Mouse (Mus musculus) MEL (cell line): ENCODE data around the gene Vps18. TPM values are rescaled to one million over a fixed set of nuclear protein-coding genes. Genes with fewer than 3 reads are reported as not detected.

ENCODE experiments used
- DNase-seq: peaks from one replicate; pipeline ENCODE4 v3.0.0; 2011; ENCODE audit warnings: low read depth, low spot score
- H3K27ac ChIP-seq: 2 replicates; pipeline ENCODE4 v1.5.1; 2012; ENCODE audit warnings: low read depth, mild to moderate bottlenecking, control low read depth, low read length, moderate library complexity; ENCODE audit not compliant: control insufficient read depth
- H3K27me3 ChIP-seq, 2 experiments: fragments of 150-350 bp in 1 of 2; sonication (generic) in 1 of 2; 2 replicates each; pipeline ENCODE4 v1.6.1; 2012; ENCODE audit warnings: low read length in 2 of 2, mild to moderate bottlenecking in 2 of 2, improper control_type of control experiment in 1 of 2, moderate library complexity in 1 of 2; ENCODE audit not compliant: insufficient read depth in 2 of 2, control insufficient read depth in 1 of 2
- H3K36me3 ChIP-seq, 2 experiments: 2 replicates each; pipeline ENCODE4 v1.6.1; 2012 to 2014; ENCODE audit warnings: low read length in 2 of 2, improper control_type of control experiment in 1 of 2, inconsistent platforms in 1 of 2, mild to moderate bottlenecking in 1 of 2; ENCODE audit not compliant: insufficient read depth in 2 of 2, control insufficient read depth in 1 of 2
- H3K4me1 ChIP-seq, 2 experiments: fragments of 150-350 bp in 1 of 2; sonication (generic) in 1 of 2; 2 replicates each; pipeline ENCODE4 v1.6.1; 2012; ENCODE audit warnings: low read length in 2 of 2, improper control_type of control experiment in 1 of 2, mild to moderate bottlenecking in 1 of 2; ENCODE audit not compliant: insufficient read depth in 2 of 2, control insufficient read depth in 1 of 2
- H3K4me3 ChIP-seq, 2 experiments: fragments of 150-350 bp in 1 of 2; sonication (generic) in 1 of 2; 2 replicates each; pipeline ENCODE4 v1.5.1; 2012; ENCODE audit warnings: low read depth in 2 of 2, low read length in 2 of 2, mild to moderate bottlenecking in 2 of 2, moderate library complexity in 2 of 2, control low read depth in 1 of 2, improper control_type of control experiment in 1 of 2; ENCODE audit not compliant: control insufficient read depth in 1 of 2, insufficient read depth in 1 of 2
- H3K79me2 ChIP-seq: 2 replicates; pipeline ENCODE4 v1.6.1; 2012; ENCODE audit warnings: mild to moderate bottlenecking, low read length, moderate library complexity; ENCODE audit not compliant: control insufficient read depth, poor library complexity, insufficient read depth
- H3K9ac ChIP-seq: 2 replicates; pipeline ENCODE4 v1.6.1; 2012; ENCODE audit warnings: low read depth, mild to moderate bottlenecking, control low read depth, low read length, moderate library complexity; ENCODE audit not compliant: control insufficient read depth, poor library complexity, severe bottlenecking
- H3K9me3 ChIP-seq: fragments of 150-350 bp; sonication (generic); replicated peaks from 2 replicates; pipeline ENCODE4 v1.6.1; 2012; ENCODE audit warnings: mild to moderate bottlenecking, low read length, improper control_type of control experiment, moderate library complexity; ENCODE audit not compliant: insufficient read depth
- BHLHE40 ChIP-seq: IDR thresholded peaks from 2 replicates; pipeline ENCODE4 v1.6.1; 2012; ENCODE audit warnings: low read depth, mild to moderate bottlenecking, inconsistent platforms, low read length, improper control_type of control experiment, borderline replicate concordance
- CHD1 ChIP-seq: IDR thresholded peaks from 2 replicates; pipeline ENCODE4 v1.6.1; 2012; ENCODE audit warnings: low read depth, mild to moderate bottlenecking, inconsistent platforms, low read length, improper control_type of control experiment
- CTCF ChIP-seq, 3 experiments: IDR thresholded peaks in 2 of 3; conservative IDR thresholded peaks in 1 of 3; 2 replicates each; pipeline ENCODE4 v1.5.1; 2011 to 2012; ENCODE audit warnings: low read length in 3 of 3, low read depth in 2 of 3, mild to moderate bottlenecking in 2 of 3, improper control_type of control experiment in 1 of 3, inconsistent platforms in 1 of 3, mixed read lengths in 1 of 3, moderate library complexity in 1 of 3; ENCODE audit not compliant: control insufficient read depth in 1 of 3, insufficient read depth in 1 of 3, poor library complexity in 1 of 3, severe bottlenecking in 1 of 3
- GABPA ChIP-seq: IDR thresholded peaks from 2 replicates; pipeline ENCODE4 v1.6.1; 2012; ENCODE audit warnings: low read depth, mild to moderate bottlenecking, inconsistent platforms, low read length, improper control_type of control experiment, moderate library complexity
- GATA1 ChIP-seq: IDR thresholded peaks from 2 replicates; pipeline ENCODE4 v1.6.1; 2011; ENCODE audit warnings: low read depth, low read length, improper control_type of control experiment
- HCFC1 ChIP-seq: IDR thresholded peaks from 2 replicates; pipeline ENCODE4 v1.6.1; 2012; ENCODE audit warnings: low read depth, mild to moderate bottlenecking, inconsistent platforms, low read length, improper control_type of control experiment, moderate library complexity
- KAT2A ChIP-seq: conservative IDR thresholded peaks from 2 replicates; pipeline ENCODE4 v1.6.1; 2012; ENCODE audit warnings: low read depth, low read length, improper control_type of control experiment, inconsistent platforms
- MAFK ChIP-seq: IDR thresholded peaks from 2 replicates; pipeline ENCODE4 v1.6.1; 2011; ENCODE audit warnings: low read depth, mild to moderate bottlenecking, low read length, improper control_type of control experiment, borderline replicate concordance
- MAZ ChIP-seq: IDR thresholded peaks from 2 replicates; pipeline ENCODE4 v1.6.1; 2012; ENCODE audit warnings: low read depth, mild to moderate bottlenecking, inconsistent platforms, low read length, improper control_type of control experiment
- MEF2A ChIP-seq: IDR thresholded peaks from 2 replicates; pipeline ENCODE4 v1.6.1; 2014; ENCODE audit warnings: low read depth, mild to moderate bottlenecking, inconsistent platforms, low read length, improper control_type of control experiment; ENCODE audit not compliant: poor library complexity, insufficient replicate concordance, severe bottlenecking; ENCODE audit errors: extremely low read depth
- MXI1 ChIP-seq: IDR thresholded peaks from 2 replicates; pipeline ENCODE4 v1.6.1; 2011; ENCODE audit warnings: mild to moderate bottlenecking, low read depth, low read length, improper control_type of control experiment
- MYB ChIP-seq: IDR thresholded peaks from 2 replicates; pipeline ENCODE4 v1.6.1; 2011; ENCODE audit warnings: mild to moderate bottlenecking, low read depth, low read length, improper control_type of control experiment
- NELFE ChIP-seq: IDR thresholded peaks from 2 replicates; pipeline ENCODE4 v1.6.1; 2011; ENCODE audit warnings: low read depth, low read length, improper control_type of control experiment
- NRF1 ChIP-seq: IDR thresholded peaks from 2 replicates; pipeline ENCODE4 v1.6.1; 2014; ENCODE audit warnings: low read depth, mild to moderate bottlenecking, inconsistent platforms, low read length, improper control_type of control experiment, moderate library complexity; ENCODE audit not compliant: poor library complexity, insufficient read depth, severe bottlenecking
- POLR2A ChIP-seq, 2 experiments: IDR thresholded peaks; 2 replicates each; pipeline ENCODE4 v1.6.1; 2011 to 2012; ENCODE audit warnings: low read length in 2 of 2, mild to moderate bottlenecking in 2 of 2, control low read depth in 1 of 2, improper control_type of control experiment in 1 of 2, low read depth in 1 of 2, moderate library complexity in 1 of 2; ENCODE audit not compliant: control insufficient read depth in 1 of 2, insufficient read depth in 1 of 2, poor library complexity in 1 of 2
- POLR2AphosphoS2 ChIP-seq: IDR thresholded peaks from 2 replicates; pipeline ENCODE4 v1.6.1; 2011; ENCODE audit warnings: low read length, improper control_type of control experiment
- RCOR1 ChIP-seq: IDR thresholded peaks from 2 replicates; pipeline ENCODE4 v1.6.1; 2012; ENCODE audit warnings: low read depth, mild to moderate bottlenecking, inconsistent platforms, low read length, improper control_type of control experiment
- SIN3A ChIP-seq: IDR thresholded peaks from 2 replicates; pipeline ENCODE4 v1.6.1; 2012; ENCODE audit warnings: low read length, improper control_type of control experiment, inconsistent platforms
- SMC3 ChIP-seq: IDR thresholded peaks from 2 replicates; pipeline ENCODE4 v1.6.1; 2011; ENCODE audit warnings: low read depth, low read length, improper control_type of control experiment
- USF2 ChIP-seq, 2 experiments: IDR thresholded peaks; 2 replicates each; pipeline ENCODE4 v1.6.1; 2011 to 2012; ENCODE audit warnings: improper control_type of control experiment in 2 of 2, low read length in 2 of 2, borderline replicate concordance in 1 of 2, inconsistent platforms in 1 of 2, low read depth in 1 of 2, mild to moderate bottlenecking in 1 of 2; ENCODE audit not compliant: insufficient read depth in 1 of 2
- ZMIZ1 ChIP-seq: IDR thresholded peaks from 2 replicates; pipeline ENCODE4 v1.6.1; 2012; ENCODE audit warnings: low read depth, mild to moderate bottlenecking, inconsistent platforms, low read length, improper control_type of control experiment, moderate library complexity
- polyA plus RNA-seq, 2 experiments: library from polyadenylated mRNA; stranded (reverse) in 1 of 2; unstranded in 1 of 2; fragments of >175 nt in 1 of 2; fragments of >200 nt in 1 of 2; gene quantifications; 2 replicates each; pipeline versions ENCODE4 v1.2.1 to v1.2.4; 2012; ENCODE audit warnings: low replicate concordance in 2 of 2, low read depth in 1 of 2; ENCODE audit not compliant: insufficient read length in 2 of 2, insufficient read depth in 1 of 2, missing spikeins in 1 of 2
- total RNA-seq: library from RNA; depleted of rRNA; stranded (reverse); fragments of 300-350 nt; gene quantifications from 2 replicates; pipeline ENCODE4 v1.2.3, GENCODE M21; 2012

Vps18 gene
- total and polyA plus RNA-seq, 3 experiments: 28.0 to 30.4 TPM; not detected in 1

DNA sequence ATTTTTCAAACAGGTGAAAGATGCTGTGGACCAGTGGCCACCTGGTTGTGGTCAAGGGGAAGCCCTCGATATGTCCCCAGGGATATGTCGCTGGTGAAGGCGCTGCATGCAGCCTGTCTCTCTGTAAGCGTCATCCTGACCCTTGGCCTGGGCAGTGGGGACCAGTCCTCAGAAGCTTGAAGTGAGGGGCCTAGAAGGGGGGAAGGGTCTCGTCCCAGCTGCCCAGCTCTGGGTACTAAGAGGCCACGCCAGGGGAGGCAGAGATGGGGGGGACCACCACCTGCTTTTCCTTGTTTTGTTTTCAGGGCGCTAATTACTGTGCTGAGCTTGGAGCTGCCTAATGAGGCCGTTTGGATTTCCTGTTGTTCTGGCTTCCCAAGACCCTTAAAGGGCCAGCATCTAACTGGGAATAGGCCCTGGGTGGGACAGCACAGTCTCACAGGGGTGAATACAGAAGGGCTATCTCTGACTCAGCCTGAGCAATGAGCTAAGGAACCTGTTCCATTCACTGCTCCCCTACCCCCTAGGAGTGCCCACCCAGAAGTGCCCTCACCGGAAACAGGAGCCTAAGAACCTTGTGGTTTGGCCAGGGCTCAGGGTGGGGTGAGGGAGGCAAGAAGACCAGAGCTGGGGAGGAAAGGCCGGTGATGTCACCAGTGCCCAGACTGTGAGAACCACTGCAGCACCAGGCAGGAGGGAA, 25.4 kb downstream of the Vps18 start:
- no peak for DNase-seq
- no peak for TF ChIP-seq ZMIZ1
- no peak for TF ChIP-seq MEF2A
- TF ChIP-seq MYB: no peak
- no peak for TF ChIP-seq SIN3A
- TF ChIP-seq NELFE: no peak
- no peak for TF ChIP-seq BHLHE40
- TF ChIP-seq KAT2A: no peak
- TF ChIP-seq NRF1: no peak
- no peak for TF ChIP-seq GATA1
- no peak for TF ChIP-seq GABPA
- no peak for TF ChIP-seq MXI1
- TF ChIP-seq, all 39 proteins: peak for 0
- Histone ChIP-seq H3K79me2 (no peaks in the 10 kb centered on the region), H3K9me3 (no peaks in the 10 kb centered on the region), H3K4me1 (peaks cover 0 to 3% of the 10 kb centered on the region in 2 experiments; a peak in 3 of 4 replicates), H3K27ac (no peak overlapping the region), H3K27me3 (no peaks in the 10 kb centered on the region), H3K36me3 (no peaks in the 10 kb centered on the region), H3K9ac (no peak overlapping the region), H3K4me3 (no peak overlapping the region)

GRCm38 (mm10) chr2:119314742-119315310, 26.3 kb downstream of the Vps18 start:
- Histone ChIP-seq H3K9ac (no peak overlapping the region), H3K4me3 (no peak overlapping the region), H3K36me3 (no peaks in the 10 kb centered on the region), H3K27ac (no peak overlapping the region), H3K27me3 (no peaks in the 10 kb centered on the region)
- TF ChIP-seq HCFC1 (no peak), NELFE (no peak), SIN3A (no peak), GABPA (no peak), CTCF (IDR thresholded peaks at IDR 0.05 in 2 of 3, conservative IDR thresholded peaks at IDR 0.05 in 1 of 3; ENCODE audit: control insufficient read depth in 1 of 3, insufficient read depth in 1 of 3, low read depth in 2 of 3, low read length in 3 of 3, poor library complexity in 1 of 3, severe bottlenecking in 1 of 3) (no peak), POLR2AphosphoS2 (no peak), USF2 (IDR thresholded peaks at IDR 0.05; ENCODE audit: borderline replicate concordance in 1 of 2, insufficient read depth in 1 of 2, low read depth in 1 of 2, low read length in 2 of 2) (no peak), POLR2A (IDR thresholded peaks at IDR 0.05; ENCODE audit: control insufficient read depth in 1 of 2, insufficient read depth in 1 of 2, low read depth in 1 of 2, low read length in 2 of 2, poor library complexity in 1 of 2) (no peak), SMC3 (no peak), RCOR1 (no peak), MAZ (no peak), CHD1 (no peak), MXI1 (no peak), MAFK (no peak)
- TF ChIP-seq, all 39 proteins: peak for 0
- no peaks in the 10 kb centered on the region for H3K79me2 ChIP-seq
- no peak for DNase-seq
- no peaks in the 10 kb centered on the region for H3K9me3 ChIP-seq
- peaks cover 0 to 3% of the 10 kb centered on the region in 2 experiments; a peak in 3 of 4 replicates for H3K4me1 ChIP-seq
